Mouse (Mus musculus) thymus, adult 2 months (tissue): Measurements from ENCODE around the gene Rilp. TPM values are rescaled to one million over a fixed set of nuclear protein-coding genes. Genes with fewer than 3 reads are reported as not detected.

ENCODE experiments used
- DNase-seq: peaks from one replicate; pipeline ENCODE4 v3.0.0; 2021
- H3K27ac ChIP-seq: fragments of 200-500 bp; 2 replicates; pipeline ENCODE4 v1.5.1; 2012; ENCODE audit warnings: low read length, control low read depth; ENCODE audit not compliant: control insufficient read depth, insufficient read depth
- H3K27me3 ChIP-seq: fragments of 200-500 bp; 2 replicates; pipeline ENCODE4 v1.6.1; 2012; ENCODE audit warnings: mild to moderate bottlenecking, low read length, moderate library complexity, mixed read lengths; ENCODE audit not compliant: control insufficient read depth, insufficient read depth
- H3K36me3 ChIP-seq: fragments of 200-500 bp; 2 replicates; pipeline ENCODE4 v1.6.1; 2012; ENCODE audit warnings: mild to moderate bottlenecking, low read length, moderate library complexity; ENCODE audit not compliant: control insufficient read depth, insufficient read depth
- H3K4me1 ChIP-seq: fragments of 200-500 bp; replicated peaks from 2 replicates; pipeline ENCODE4 v1.6.1; 2012; ENCODE audit warnings: low read length; ENCODE audit not compliant: control insufficient read depth, insufficient read depth
- H3K4me3 ChIP-seq: fragments of 200-500 bp; 2 replicates; pipeline ENCODE4 v1.5.1; 2012; ENCODE audit warnings: mild to moderate bottlenecking, low read length, control low read depth, moderate library complexity; ENCODE audit not compliant: control insufficient read depth, insufficient read depth
- CTCF ChIP-seq: fragments of 200-500 bp; IDR thresholded peaks from 2 replicates; pipeline ENCODE4 v1.5.1; 2012; ENCODE audit warnings: mild to moderate bottlenecking, control low read depth, low read length, moderate library complexity, borderline replicate concordance; ENCODE audit not compliant: control insufficient read depth, poor library complexity, insufficient read depth; ENCODE audit errors: extremely low read depth
- POLR2A ChIP-seq: fragments of 200-500 bp; IDR thresholded peaks from 2 replicates; pipeline ENCODE4 v1.6.1; 2012; ENCODE audit warnings: mild to moderate bottlenecking, low read length, control low read depth, moderate library complexity; ENCODE audit not compliant: control insufficient read depth, poor library complexity, insufficient read depth; ENCODE audit errors: extremely low read depth
- WGBS: fragments of 180-500 bp; shearing (Covaris S2); methylation state at CpG from one replicate; pipeline ENCODE4 v1.1.7; 2018; 5-methylcytosine and 5-hydroxymethylcytosine counted together
- polyA plus RNA-seq: library from polyadenylated mRNA; depleted of rRNA; stranded (reverse); fragments of >200 nt; gene quantifications from 2 replicates; pipeline ENCODE4 v1.2.3, GENCODE M21; 2012

Rilp gene
- polyA plus RNA-seq, 1 experiment, result 3.2 TPM

- H3K4me3 ChIP-seq, result peak within 1 kb of the TSS; percentile 86
- no peaks in the 10 kb centered on the region for H3K27me3 ChIP-seq
- H3K36me3 ChIP-seq, result no peaks in the 10 kb centered on the region
- TF ChIP-seq CTCF, result no peak
- peak; percentile 64 for TF ChIP-seq POLR2A
- H3K4me1 ChIP-seq, result peaks cover 20% of the 10 kb centered on the region
- peak within 1 kb of the TSS; percentile 97 for H3K27ac ChIP-seq
- WGBS, result under 1% methylated on average over 62 of the region's 62 CpGs
- peak; percentile 95 for DNase-seq
Measured at GRCm38 (mm10) chr11:75531469-75532242, 21.8 kb downstream of the Rilp start, which contains the start of gene Slc43a2. Gene Slc43a2, plus strand, starts transcription at chr11:75531694.

GRCm38 (mm10) chr11:75532340-75533277 lies 22.7 kb downstream of the Rilp start:
- Histone ChIP-seq H3K4me3 (peak overlapping the region; percentile 86), H3K27me3 (no peaks in the 10 kb centered on the region), H3K4me1 (peaks cover 29% of the 10 kb centered on the region), H3K27ac (peak overlapping the region; percentile 97), H3K36me3 (no peaks in the 10 kb centered on the region)
- peak; percentile 63 for DNase-seq
- no peak for TF ChIP-seq CTCF
- TF ChIP-seq POLR2A, result 0 out of 2 replicates have a peak, but pooled peaks have one; percentile 20
- 2% methylated on average over 38 of the region's 38 CpGs for WGBS

GRCm38 (mm10) chr11:75533314-75534015 lies 23.6 kb downstream of the Rilp start:
- TF ChIP-seq POLR2A (no peak), CTCF (no peak)
- 22% methylated on average over 6 of the region's 6 CpGs for WGBS
- H3K27me3 ChIP-seq, result no peaks in the 10 kb centered on the region
- peak overlapping the region; percentile 65 for H3K4me3 ChIP-seq
- peak overlapping the region; percentile 97 for H3K27ac ChIP-seq
- H3K4me1 ChIP-seq, result peaks cover 38% of the 10 kb centered on the region
- no peaks in the 10 kb centered on the region for H3K36me3 ChIP-seq
- DNase-seq, result no peak

- Histone ChIP-seq H3K4me1 (peaks cover 48% of the 10 kb centered on the region), H3K27ac (peak overlapping the region; percentile 97), H3K4me3 (peak overlapping the region; percentile 34), H3K27me3 (no peaks in the 10 kb centered on the region), H3K36me3 (no peaks in the 10 kb centered on the region)
- WGBS, result 33% methylated on average over 4 of the region's 4 CpGs
- no peak for DNase-seq
- TF ChIP-seq POLR2A (no peak), CTCF (no peak)
Measured at GRCm38 (mm10) chr11:75534286-75535033, 24.6 kb downstream of the Rilp start.

- 64% methylated on average over 13 of the region's 13 CpGs for WGBS
- Histone ChIP-seq H3K27ac (peak overlapping the region; percentile 55), H3K4me1 (peaks cover 51% of the 10 kb centered on the region), H3K4me3 (peak overlapping the region; percentile 34), H3K36me3 (no peaks in the 10 kb centered on the region), H3K27me3 (no peaks in the 10 kb centered on the region)
- DNase-seq, result no peak
- TF ChIP-seq CTCF, result no peak
- no peak for TF ChIP-seq POLR2A
Measured at GRCm38 (mm10) chr11:75535106-75535795, 25.4 kb downstream of the Rilp start.
